Comparison of ENCODE assay signal across 19 mouse cellular contexts in genomic region chr17:56686801-56687200, GRCm38 (mm10). TPM values are rescaled to one million over a fixed set of nuclear protein-coding genes. Genes with fewer than 3 reads are reported as not detected.
A peak's percentile ranks its signal among the peaks of the same experiment; 100 is the strongest.
DNase-seq lines count a peak whose midpoint lies in the region; ATAC-seq and TF ChIP-seq lines count a peak whose summit lies in the region.
"Had no signal": no experiment of that assay in that cellular context is flagged by ENCODE, and none has a peak within 500 bp of the region (broad histone marks: within the 10 kb centered on the region; RNA-seq: fewer than 3 reads in every experiment).

No protein-coding gene starts in this region.

- no peaks in the 10 kb centered on the region for H3K9me3 ChIP-seq in heart, embryonic 11.5 days (replicated peaks; ENCODE audit: control insufficient read depth, low read length)
- no peaks in the 10 kb centered on the region for H3K9me3 ChIP-seq in liver, embryonic 11.5 days (ENCODE audit: control insufficient read depth, low read length)
- no peaks in the 10 kb centered on the region for H3K9me3 ChIP-seq in liver, postnatal 0 days (ENCODE audit: low read length)
- H3K9me3 ChIP-seq in MEL (replicated peaks; ENCODE audit: insufficient read depth, low read length): no peaks in the 10 kb centered on the region
- no peaks in the 10 kb centered on the region for H3K9me3 ChIP-seq in embryonic facial prominence, embryonic 10.5 days
- H3K9me3 ChIP-seq: embryonic facial prominence, embryonic 13.5 days; forebrain, embryonic 13.5 days; heart, embryonic 15.5 days; hindbrain, embryonic 10.5 days had no signal

- peaks cover 23% of the 10 kb centered on the region for H3K36me3 ChIP-seq in heart, embryonic 11.5 days (ENCODE audit: control insufficient read depth, insufficient read depth, low read length)
- peaks cover 34% of the 10 kb centered on the region for H3K36me3 ChIP-seq in liver, embryonic 11.5 days (ENCODE audit: control insufficient read depth, insufficient read depth, low read length)
- H3K36me3 ChIP-seq in liver, postnatal 0 days (replicated peaks; ENCODE audit: insufficient read depth, low read length): peaks cover 59% of the 10 kb centered on the region
- H3K36me3 ChIP-seq in MEL (ENCODE audit: control insufficient read depth in 1 of 2, insufficient read depth in 2 of 2, low read length in 2 of 2): peaks cover 34 to 35% of the 10 kb centered on the region in 2 experiments
- peaks cover 100% of the 10 kb centered on the region for H3K36me3 ChIP-seq in embryonic facial prominence, embryonic 10.5 days (replicated peaks)

- no peak for TF ChIP-seq CTCF in liver, postnatal 0 days (IDR thresholded peaks at IDR 0.05; ENCODE audit: low read depth)
- TF ChIP-seq CTCF in MEL (IDR thresholded peaks at IDR 0.05 in 2 of 3, conservative IDR thresholded peaks at IDR 0.05 in 1 of 3; ENCODE audit: control insufficient read depth in 1 of 3, insufficient read depth in 1 of 3, low read depth in 2 of 3, low read length in 3 of 3, poor library complexity in 1 of 3, severe bottlenecking in 1 of 3): no peak

- 74% methylated on average over 4 of the region's 4 CpGs for WGBS in heart, embryonic 11.5 days (ENCODE audit: insufficient replicate concordance)
- 88% methylated on average over 4 of the region's 4 CpGs for WGBS in liver, embryonic 11.5 days
- 72% methylated on average over 4 of the region's 4 CpGs for WGBS in liver, postnatal 0 days (ENCODE audit: insufficient replicate concordance)
- 90% methylated on average over 4 of the region's 4 CpGs for WGBS in embryonic facial prominence, embryonic 10.5 days

- 0 out of 2 replicates have a peak overlapping the region, but pooled peaks have one; percentile 12 for H3K4me3 ChIP-seq in heart, embryonic 11.5 days (ENCODE audit: low read depth, low read length)
- no peak overlapping the region for H3K4me3 ChIP-seq in liver, embryonic 11.5 days (ENCODE audit: low read depth, low read length)
- no peak overlapping the region for H3K4me3 ChIP-seq in liver, postnatal 0 days (ENCODE audit: low read depth, low read length)
- H3K4me3 ChIP-seq in MEL (ENCODE audit: control insufficient read depth in 1 of 2, insufficient read depth in 1 of 2, low read depth in 2 of 2, low read length in 2 of 2): no peak overlapping the region
- no peak overlapping the region for H3K4me3 ChIP-seq in embryonic facial prominence, embryonic 10.5 days
- H3K4me3 ChIP-seq: embryonic facial prominence, embryonic 13.5 days; forebrain, embryonic 13.5 days; heart, embryonic 15.5 days; hindbrain, embryonic 10.5 days had no signal

- peaks cover 53% of the 10 kb centered on the region for H3K79me2 ChIP-seq in MEL (ENCODE audit: control insufficient read depth, insufficient read depth, low read length, poor library complexity)

- intact Hi-C loops in heart, postnatal 14 days (cut with DNase I): loop anchor here (5.0 kb wide), 1 partner anchor 70 kb away; the partner anchor contains the start of gene Nrtn

- no peak for TF ChIP-seq EP300 in liver, postnatal 0 days (IDR thresholded peaks at IDR 0.05; ENCODE audit: low read depth)
- TF ChIP-seq EP300 in MEL (IDR thresholded peaks at IDR 0.05; ENCODE audit: low read depth in 1 of 2, low read length in 2 of 2): no peak

- no peak overlapping the region for H3K4me2 ChIP-seq in heart, embryonic 11.5 days
- H3K4me2 ChIP-seq in liver, embryonic 11.5 days: no peak overlapping the region; the same call in 1 of the 2 replicates
- H3K4me2 ChIP-seq in liver, postnatal 0 days (ENCODE audit: low read depth, low read length): no peak overlapping the region
- H3K4me2 ChIP-seq: embryonic facial prominence, embryonic 13.5 days; forebrain, embryonic 13.5 days; heart, embryonic 15.5 days; hindbrain, embryonic 14.5 days had no signal

- H3K4me1 ChIP-seq in heart, embryonic 11.5 days (ENCODE audit: control insufficient read depth, insufficient read depth, low read length): peaks cover 26% of the 10 kb centered on the region
- H3K4me1 ChIP-seq in liver, embryonic 11.5 days (replicated peaks; ENCODE audit: control insufficient read depth, insufficient read depth, low read length): peaks cover 39% of the 10 kb centered on the region
- H3K4me1 ChIP-seq in liver, postnatal 0 days (ENCODE audit: insufficient read depth): peaks cover 14% of the 10 kb centered on the region
- H3K4me1 ChIP-seq in MEL (ENCODE audit: control insufficient read depth in 1 of 2, insufficient read depth in 2 of 2, low read length in 2 of 2): peaks cover 17 to 25% of the 10 kb centered on the region in 2 experiments
- no peaks in the 10 kb centered on the region for H3K4me1 ChIP-seq in embryonic facial prominence, embryonic 10.5 days
- H3K4me1 ChIP-seq: embryonic facial prominence, embryonic 13.5 days had no signal

- no peak for ATAC-seq in heart, embryonic 11.5 days (replicated peaks; ENCODE audit: insufficient number of reproducible peaks, low FRiP score, low TSS enrichment)
- ATAC-seq in liver, embryonic 11.5 days (replicated peaks; ENCODE audit: low FRiP score): no peak
- ATAC-seq in liver, postnatal 0 days: no peak
- ATAC-seq: forebrain, embryonic 13.5 days; forebrain, postnatal 0 days had no signal

- TF ChIP-seq POLR2A in MEL (IDR thresholded peaks at IDR 0.05; ENCODE audit: control insufficient read depth in 1 of 2, insufficient read depth in 1 of 2, low read depth in 1 of 2, low read length in 2 of 2, poor library complexity in 1 of 2): no peak

- TF ChIP-seq RAD21 in MEL (IDR thresholded peaks at IDR 0.05; ENCODE audit: low read depth, low read length): no peak

- no peak for DNase-seq in heart, postnatal 14 days
- DNase-seq in liver, embryonic 11.5 days (ENCODE audit: low spot score): no peak
- no peak for DNase-seq in liver, postnatal 0 days
- DNase-seq in MEL (ENCODE audit: low read depth, low spot score): no peak
- no peak for DNase-seq in thymus, postnatal 14 days
- DNase-seq in embryonic facial prominence, embryonic 10.5 days (ENCODE audit: low spot score): no peak
- DNase-seq: adrenal gland, postnatal 14 days; cerebellum, adult 11-12 months; cerebellum, adult 9-10 months; cerebellum, postnatal 25 days; forebrain, postnatal 0 days; gastrocnemius, postnatal 14 days had no signal

- no peaks in the 10 kb centered on the region for H3K27me3 ChIP-seq in heart, embryonic 11.5 days (ENCODE audit: control insufficient read depth, insufficient read depth, low read length)
- no peaks in the 10 kb centered on the region for H3K27me3 ChIP-seq in liver, embryonic 11.5 days (replicated peaks; ENCODE audit: control insufficient read depth, insufficient read depth, low read length)
- no peaks in the 10 kb centered on the region for H3K27me3 ChIP-seq in liver, postnatal 0 days (ENCODE audit: insufficient read depth, low read length)
- no peaks in the 10 kb centered on the region for H3K27me3 ChIP-seq in MEL (ENCODE audit: control insufficient read depth in 1 of 2, insufficient read depth in 2 of 2, low read length in 2 of 2)
- no peaks in the 10 kb centered on the region for H3K27me3 ChIP-seq in embryonic facial prominence, embryonic 10.5 days (replicated peaks; ENCODE audit: low read depth, poor library complexity, severe bottlenecking)
- H3K27me3 ChIP-seq: embryonic facial prominence, embryonic 13.5 days; forebrain, embryonic 13.5 days; heart, embryonic 15.5 days had no signal

- H3K27ac ChIP-seq in heart, embryonic 11.5 days (ENCODE audit: low read depth, low read length): no peak overlapping the region
- peak overlapping the region; percentile 70 for H3K27ac ChIP-seq in liver, embryonic 11.5 days (ENCODE audit: low read depth, low read length)
- no peak overlapping the region for H3K27ac ChIP-seq in liver, postnatal 0 days (ENCODE audit: low read depth)
- H3K27ac ChIP-seq in MEL (ENCODE audit: control insufficient read depth, low read depth, low read length): peak overlapping the region; percentile 81
- H3K27ac ChIP-seq in embryonic facial prominence, embryonic 10.5 days (replicated peaks): no peak overlapping the region
- H3K27ac ChIP-seq: embryonic facial prominence, embryonic 13.5 days; forebrain, embryonic 13.5 days; heart, embryonic 15.5 days; hindbrain, embryonic 10.5 days; hindbrain, embryonic 14.5 days had no signal

- H3K9ac ChIP-seq in heart, embryonic 11.5 days (ENCODE audit: low read depth, low read length): 0 out of 2 replicates have a peak overlapping the region, but pooled peaks have one; percentile 22
- no peak overlapping the region for H3K9ac ChIP-seq in liver, embryonic 11.5 days (ENCODE audit: low read depth, low read length)
- H3K9ac ChIP-seq in liver, postnatal 0 days (replicated peaks): no peak overlapping the region
- no peak overlapping the region for H3K9ac ChIP-seq in MEL (ENCODE audit: control insufficient read depth, low read depth, low read length, poor library complexity, severe bottlenecking)
- H3K9ac ChIP-seq: embryonic facial prominence, embryonic 13.5 days; forebrain, embryonic 13.5 days; forebrain, postnatal 0 days; heart, embryonic 15.5 days; hindbrain, embryonic 14.5 days had no signal

RNA-seq across cellular contexts. Expression of gene Ranbp3, which starts 13.7 kb away (rescaled TPM):
- 65.9 and 66.2 TPM in 2 replicates for polyA plus RNA-seq in heart, embryonic 11.5 days (2014; fragmentation: Nextera tagmentation; extraction: Ambion mirVana)
- total RNA-seq in heart, postnatal 14 days (2021): 10 to 100 TPM; 41.8 to 44.7 TPM
- polyA plus RNA-seq in liver, embryonic 11.5 days (2014; fragmentation: Nextera tagmentation; extraction: Ambion mirVana): 94.3 and 105 TPM in 2 replicates
- polyA plus RNA-seq in liver, postnatal 0 days (2015; fragmentation: Nextera tagmentation; extraction: Ambion mirVana): 19.6 and 21.8 TPM in 2 replicates
- total RNA-seq in MEL (2012; rRNA removed): 123 and 137 TPM in 2 replicates
- polyA plus RNA-seq in MEL (2012; ENCODE audit: insufficient read depth in 1 of 2, insufficient read length in 2 of 2, low read depth in 1 of 2, low replicate concordance in 2 of 2, missing spikeins in 1 of 2): 100 to 1,000 TPM in 1 of 2 experiments, not detected in 1; 150 TPM
- polyA plus RNA-seq in embryonic facial prominence, embryonic 10.5 days (2016; fragmentation: Nextera tagmentation; extraction: Ambion mirVana): 132 and 138 TPM in 2 replicates

RNA-seq across cellular contexts. Expression of gene Ndufa11, which starts 30.8 kb away (rescaled TPM):
- 651 and 677 TPM in 2 replicates for polyA plus RNA-seq in heart, embryonic 11.5 days (2014; fragmentation: Nextera tagmentation; extraction: Ambion mirVana)
- 100 to 1,000 TPM; 796 to 811 TPM for total RNA-seq in heart, postnatal 14 days (2021)
- 343 and 358 TPM in 2 replicates for polyA plus RNA-seq in liver, embryonic 11.5 days (2014; fragmentation: Nextera tagmentation; extraction: Ambion mirVana)
- polyA plus RNA-seq in liver, postnatal 0 days (2015; fragmentation: Nextera tagmentation; extraction: Ambion mirVana): 281 and 298 TPM in 2 replicates
- total RNA-seq in MEL (2012; rRNA removed): 226 and 249 TPM in 2 replicates
- polyA plus RNA-seq in MEL (2012; ENCODE audit: insufficient read depth in 1 of 2, insufficient read length in 2 of 2, low read depth in 1 of 2, low replicate concordance in 2 of 2, missing spikeins in 1 of 2): 100 to 1,000 TPM in 1 of 2 experiments, not detected in 1; 351 TPM
- 388 and 402 TPM in 2 replicates for polyA plus RNA-seq in embryonic facial prominence, embryonic 10.5 days (2016; fragmentation: Nextera tagmentation; extraction: Ambion mirVana)

RNA-seq across cellular contexts. Expression of gene Vmac, which starts 31.0 kb away (rescaled TPM):
- 11.9 and 13.4 TPM in 2 replicates for polyA plus RNA-seq in heart, embryonic 11.5 days (2014; fragmentation: Nextera tagmentation; extraction: Ambion mirVana)
- 1 to 10 TPM; 5.3 to 7.6 TPM for total RNA-seq in heart, postnatal 14 days (2021)
- 9.1 and 10.7 TPM in 2 replicates for polyA plus RNA-seq in liver, embryonic 11.5 days (2014; fragmentation: Nextera tagmentation; extraction: Ambion mirVana)
- polyA plus RNA-seq in liver, postnatal 0 days (2015; fragmentation: Nextera tagmentation; extraction: Ambion mirVana): 3.3 and 4.1 TPM in 2 replicates
- 1.7 and 2.6 TPM in 2 replicates for total RNA-seq in MEL (2012; rRNA removed)
- 1 to 10 TPM in 1 of 2 experiments, not detected in 1; 8.0 TPM for polyA plus RNA-seq in MEL (2012; ENCODE audit: insufficient read depth in 1 of 2, insufficient read length in 2 of 2, low read depth in 1 of 2, low replicate concordance in 2 of 2, missing spikeins in 1 of 2)
- 14.1 and 14.5 TPM in 2 replicates for polyA plus RNA-seq in embryonic facial prominence, embryonic 10.5 days (2016; fragmentation: Nextera tagmentation; extraction: Ambion mirVana)

RNA-seq across cellular contexts. Expression of gene Catsperd, which starts 58.9 kb away (rescaled TPM):
- polyA plus RNA-seq in heart, embryonic 11.5 days (2014; fragmentation: Nextera tagmentation; extraction: Ambion mirVana): 0.20 and 0.42 TPM in 2 replicates
- not detected for total RNA-seq in heart, postnatal 14 days (2021)
- 0.64 and 0.68 TPM in 2 replicates for polyA plus RNA-seq in liver, embryonic 11.5 days (2014; fragmentation: Nextera tagmentation; extraction: Ambion mirVana)
- polyA plus RNA-seq in liver, postnatal 0 days (2015; fragmentation: Nextera tagmentation; extraction: Ambion mirVana): 0.33 and 0.60 TPM in 2 replicates
- total RNA-seq in MEL (2012; rRNA removed): 0.33 and 0.46 TPM in 2 replicates
- polyA plus RNA-seq in MEL (2012; ENCODE audit: insufficient read depth in 1 of 2, insufficient read length in 2 of 2, low read depth in 1 of 2, low replicate concordance in 2 of 2, missing spikeins in 1 of 2): 1 to 10 TPM in 1 of 2 experiments, not detected in 1; 1.1 TPM
- 0.73 and 0.77 TPM in 2 replicates for polyA plus RNA-seq in embryonic facial prominence, embryonic 10.5 days (2016; fragmentation: Nextera tagmentation; extraction: Ambion mirVana)
- total RNA-seq: gastrocnemius, postnatal 14 days; heart, postnatal 25 days had no signal

Comparison
In these comparisons a context has a peak if more than half of its experiments do, and no peak if none do; other contexts are left out.
1. H3K27ac ChIP-seq: peak in liver, embryonic 11.5 days (single experiment) and MEL (single experiment); none in heart, embryonic 11.5 days (single experiment), liver, postnatal 0 days (single experiment) and embryonic facial prominence, embryonic 10.5 days (single experiment).